Mouse (Mus musculus): ENCODE results near the gene Cd70. TPM values are rescaled to one million over a fixed set of nuclear protein-coding genes. Genes with fewer than 3 reads are reported as not detected.
"Not testable (repeated sequence)": the region's sequence is repeated elsewhere in the genome, so short reads cannot be mapped to it uniquely, and the experiment has no call there.

Gene Cd70
- polyA plus RNA-seq, 1 experiment from 2014 or later, result not detected

- Histone ChIP-seq H3K9ac (no peak overlapping the region), H3K4me2 (no peak overlapping the region), H3K9me3 (no peaks in the 10 kb centered on the region), H3K27me3 (no peaks in the 10 kb centered on the region), H3K36me3 (no peaks in the 10 kb centered on the region), H3K4me1 (no peaks in the 10 kb centered on the region), H3K4me3 (no peak overlapping the region), H3K27ac (no peak overlapping the region)
- 51% methylated on average over 5 of the region's 5 CpGs for WGBS
- no peak for ATAC-seq (ENCODE audit: borderline replicate concordance, extremely low read depth, low FRiP score, low TSS enrichment)
Observed at GRCm38 (mm10) chr17:57170616-57171260, 21.2 kb upstream of the Cd70 start.

DNA sequence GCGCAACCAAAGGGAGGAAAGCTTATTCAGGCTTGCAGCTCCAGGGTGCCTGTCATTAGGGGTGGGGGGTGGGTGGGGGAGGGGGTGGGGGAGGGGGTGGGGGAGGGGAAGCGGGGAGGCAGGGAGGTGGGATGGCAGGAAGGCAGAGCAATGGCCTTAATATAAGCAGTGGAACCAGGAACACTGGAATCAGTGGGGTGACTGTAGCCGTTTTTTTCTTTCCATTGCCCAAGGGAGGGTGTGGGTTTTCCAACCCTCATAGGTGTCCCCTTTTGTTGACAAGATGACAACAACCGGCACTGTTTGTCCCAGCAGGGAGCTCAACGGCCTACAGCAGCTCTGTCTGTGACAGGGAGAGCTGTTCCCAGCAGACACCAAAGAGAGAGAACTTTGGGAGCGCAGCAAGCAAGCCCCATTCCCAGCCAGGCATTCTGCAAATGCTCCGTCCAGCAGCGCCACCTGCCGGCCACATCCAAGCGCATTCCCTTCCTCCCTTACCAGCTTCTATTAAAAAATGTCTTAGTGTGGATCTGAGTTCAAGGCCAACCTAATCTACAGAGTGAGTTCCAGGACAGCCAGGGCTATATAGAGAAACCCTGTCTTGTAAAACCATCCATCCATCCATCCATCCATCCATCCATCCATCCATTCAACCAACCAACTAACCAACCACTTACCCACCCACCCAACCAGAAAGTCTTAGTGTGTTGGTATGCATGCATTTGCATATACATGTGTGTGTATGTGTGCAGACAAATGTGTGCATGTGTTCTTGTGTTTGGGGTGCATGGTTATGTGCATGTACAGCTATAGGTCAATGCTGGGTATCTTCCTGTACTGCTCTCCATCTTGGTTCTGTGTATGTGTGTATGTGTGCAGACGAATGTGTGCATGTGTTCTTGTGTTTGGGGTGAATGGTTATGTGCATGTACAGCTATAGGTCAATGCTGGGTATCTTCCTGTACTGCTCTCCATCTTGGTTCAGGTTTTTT lies 17.5 kb upstream of the Cd70 start:
- no peak overlapping the region for H3K4me2 ChIP-seq
- peak; percentile 75; the same call in 1 of the 2 replicates for ATAC-seq (ENCODE audit: borderline replicate concordance, extremely low read depth, low FRiP score, low TSS enrichment)

GRCm38 (mm10) chr17:57153787-57154186 lies 4.2 kb upstream of the Cd70 start:
- no peaks in the 10 kb centered on the region for H3K9me3 ChIP-seq
- no peak for ATAC-seq (ENCODE audit: borderline replicate concordance, extremely low read depth, low FRiP score, low TSS enrichment)
- no peak overlapping the region for H3K9ac ChIP-seq
- H3K4me2 ChIP-seq, result no peak overlapping the region
- H3K36me3 ChIP-seq, result no peaks in the 10 kb centered on the region
- WGBS, result 80% methylated on average over 4 of the region's 4 CpGs
- H3K4me1 ChIP-seq, result peaks cover 4% of the 10 kb centered on the region
- H3K27me3 ChIP-seq, result peaks cover 21% of the 10 kb centered on the region
- no peak overlapping the region for H3K27ac ChIP-seq
- no peak overlapping the region for H3K4me3 ChIP-seq

More for the DNA sequence above, 17.5 kb upstream of the Cd70 start:
- H3K4me3 ChIP-seq, result no peak overlapping the region
- H3K27me3 ChIP-seq, result no peaks in the 10 kb centered on the region
- no peak overlapping the region for H3K27ac ChIP-seq
- H3K4me1 ChIP-seq, result no peaks in the 10 kb centered on the region
- no peaks in the 10 kb centered on the region for H3K9me3 ChIP-seq
- WGBS, result 14% methylated on average over 11 of the region's 11 CpGs
- H3K9ac ChIP-seq, result no peak overlapping the region
- no peaks in the 10 kb centered on the region for H3K36me3 ChIP-seq

DNA sequence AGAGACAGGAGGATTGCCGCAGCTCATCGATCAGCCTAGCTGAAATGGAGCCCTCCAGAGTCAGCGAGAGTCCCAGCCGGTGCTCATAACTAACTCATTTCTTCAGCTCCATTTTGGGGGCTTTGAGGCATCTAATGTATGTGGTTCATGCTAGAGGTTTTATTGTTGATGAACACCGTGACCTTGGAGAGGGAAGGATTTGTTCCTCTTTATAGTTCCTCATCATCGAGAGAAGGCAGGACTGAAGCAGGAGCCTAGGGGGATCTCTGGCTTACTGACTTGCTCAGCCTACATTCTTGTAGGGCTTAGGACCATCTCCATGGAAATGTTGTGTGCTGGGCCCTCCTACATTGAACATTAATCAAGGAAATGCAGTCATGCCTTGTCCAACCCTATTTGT lies 3.4 kb upstream of the Cd70 start:
- no peak for ATAC-seq (ENCODE audit: borderline replicate concordance, extremely low read depth, low FRiP score, low TSS enrichment)
- H3K4me3 ChIP-seq, result no peak overlapping the region
- 94% methylated on average over 6 of the region's 6 CpGs for WGBS
- H3K4me2 ChIP-seq, result no peak overlapping the region
- H3K9me3 ChIP-seq, result no peaks in the 10 kb centered on the region
- H3K27me3 ChIP-seq, result peaks cover 29% of the 10 kb centered on the region
- H3K9ac ChIP-seq, result no peak overlapping the region
- H3K4me1 ChIP-seq, result peaks cover 5% of the 10 kb centered on the region
- no peaks in the 10 kb centered on the region for H3K36me3 ChIP-seq
- no peak overlapping the region for H3K27ac ChIP-seq

GRCm38 (mm10) chr17:57148343-57148742 lies 1.2 kb downstream of the Cd70 start:
- no peak overlapping the region for H3K27ac ChIP-seq
- no peak overlapping the region for H3K4me3 ChIP-seq
- H3K27me3 ChIP-seq, result peaks cover 48% of the 10 kb centered on the region
- no peaks in the 10 kb centered on the region for H3K36me3 ChIP-seq
- ATAC-seq (ENCODE audit: borderline replicate concordance, extremely low read depth, low FRiP score, low TSS enrichment), result no peak
- 66% methylated on average over 4 of the region's 4 CpGs for WGBS
- no peaks in the 10 kb centered on the region for H3K9me3 ChIP-seq
- peaks cover 5% of the 10 kb centered on the region for H3K4me1 ChIP-seq
- H3K9ac ChIP-seq, result no peak overlapping the region
- H3K4me2 ChIP-seq, result no peak overlapping the region

GRCm38 (mm10) chr17:57145115-57145514 lies 4.5 kb downstream of the Cd70 start:
- Histone ChIP-seq H3K4me2 (no peak overlapping the region), H3K27ac (no peak overlapping the region), H3K9ac (no peak overlapping the region), H3K9me3 (no peaks in the 10 kb centered on the region), H3K4me3 (no peak overlapping the region), H3K27me3 (peaks cover 40% of the 10 kb centered on the region), H3K36me3 (no peaks in the 10 kb centered on the region), H3K4me1 (peaks cover 5% of the 10 kb centered on the region)
- 67% methylated on average over 1 of the region's 1 CpGs for WGBS
- no peak for ATAC-seq (ENCODE audit: borderline replicate concordance, extremely low read depth, low FRiP score, low TSS enrichment)

DNA sequence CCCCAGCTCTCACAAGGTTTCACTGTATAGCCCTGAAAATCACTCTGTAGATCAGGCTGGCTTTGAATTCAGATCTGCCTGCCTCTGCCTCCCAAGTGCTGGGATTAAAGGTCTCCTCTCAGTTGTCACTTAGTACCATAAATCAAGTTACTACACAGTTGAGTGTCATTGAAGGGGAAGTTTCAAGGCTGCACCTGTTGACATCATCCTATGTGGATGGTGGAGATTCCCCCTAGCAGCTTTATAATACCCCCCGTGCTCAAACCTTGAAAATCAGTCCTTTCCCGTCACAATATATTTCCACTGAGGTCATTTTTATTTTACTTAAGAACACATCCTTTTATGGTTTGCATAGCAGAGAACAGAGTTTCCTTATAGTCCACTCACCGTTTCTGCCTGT lies 5.9 kb downstream of the Cd70 start:
- Histone ChIP-seq H3K4me3 (no peak overlapping the region), H3K4me2 (no peak overlapping the region), H3K4me1 (peaks cover under 1% of the 10 kb centered on the region; the same call in 1 of the 2 replicates), H3K9me3 (no peaks in the 10 kb centered on the region), H3K9ac (no peak overlapping the region), H3K27ac (no peak overlapping the region), H3K27me3 (peaks cover 26% of the 10 kb centered on the region), H3K36me3 (no peaks in the 10 kb centered on the region)
- no peak for ATAC-seq (ENCODE audit: borderline replicate concordance, extremely low read depth, low FRiP score, low TSS enrichment)
- WGBS, result 66% methylated on average over 3 of the region's 3 CpGs

DNA sequence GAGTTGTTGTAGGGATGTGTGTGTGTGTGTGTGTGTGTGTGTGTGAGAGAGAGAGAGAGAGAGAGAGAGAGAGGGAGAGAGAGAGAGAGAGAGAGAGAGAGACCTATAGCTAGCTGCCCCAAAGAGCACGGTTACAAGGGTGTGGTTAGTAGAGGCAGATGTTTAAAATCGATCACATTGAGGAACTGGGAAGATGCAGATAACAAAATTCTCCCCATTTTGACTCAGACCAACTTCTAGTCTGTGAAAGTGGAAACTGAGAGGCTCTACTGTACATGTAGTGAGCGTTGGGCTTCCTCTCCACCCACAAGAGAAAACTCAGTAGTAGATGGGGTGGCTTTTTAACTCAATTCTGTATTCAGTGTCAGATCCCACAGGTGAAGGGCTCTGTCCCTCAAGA lies 9.9 kb downstream of the Cd70 start:
- Histone ChIP-seq H3K9me3 (no peaks in the 10 kb centered on the region), H3K4me2 (no peak overlapping the region), H3K9ac (no peak overlapping the region), H3K27me3 (no peaks in the 10 kb centered on the region), H3K36me3 (no peaks in the 10 kb centered on the region), H3K4me1 (no peaks in the 10 kb centered on the region), H3K4me3 (no peak overlapping the region), H3K27ac (no peak overlapping the region)
- 71% methylated on average over 3 of the region's 3 CpGs for WGBS
- no peak for ATAC-seq (ENCODE audit: borderline replicate concordance, extremely low read depth, low FRiP score, low TSS enrichment)

GRCm38 (mm10) chr17:57138676-57139075 lies 10.9 kb downstream of the Cd70 start:
- Histone ChIP-seq H3K9me3 (no peaks in the 10 kb centered on the region), H3K9ac (no peak overlapping the region), H3K27ac (no peak overlapping the region), H3K4me1 (no peaks in the 10 kb centered on the region), H3K4me2 (no peak overlapping the region), H3K36me3 (no peaks in the 10 kb centered on the region), H3K4me3 (no peak overlapping the region), H3K27me3 (no peaks in the 10 kb centered on the region)
- ATAC-seq (ENCODE audit: borderline replicate concordance, extremely low read depth, low FRiP score, low TSS enrichment), result no peak
- WGBS, result 77% methylated on average over 4 of the region's 4 CpGs

GRCm38 (mm10) chr17:57135635-57136034 lies 13.9 kb downstream of the Cd70 start:
- Histone ChIP-seq H3K9me3 (no peaks in the 10 kb centered on the region), H3K27me3 (no peaks in the 10 kb centered on the region), H3K9ac (no peak overlapping the region), H3K4me3 (no peak overlapping the region), H3K27ac (no peak overlapping the region), H3K4me1 (no peaks in the 10 kb centered on the region), H3K36me3 (no peaks in the 10 kb centered on the region), H3K4me2 (no peak overlapping the region)
- ATAC-seq (ENCODE audit: borderline replicate concordance, extremely low read depth, low FRiP score, low TSS enrichment), result no peak
- 65% methylated on average over 3 of the region's 3 CpGs for WGBS

GRCm38 (mm10) chr17:57134693-57135092 lies 14.9 kb downstream of the Cd70 start:
- no peaks in the 10 kb centered on the region for H3K27me3 ChIP-seq
- no peak overlapping the region for H3K27ac ChIP-seq
- no peaks in the 10 kb centered on the region for H3K9me3 ChIP-seq
- H3K36me3 ChIP-seq, result no peaks in the 10 kb centered on the region
- WGBS, result 75% methylated on average over 2 of the region's 2 CpGs
- no peak overlapping the region for H3K9ac ChIP-seq
- no peak overlapping the region for H3K4me3 ChIP-seq
- no peak overlapping the region for H3K4me2 ChIP-seq
- no peak for ATAC-seq (ENCODE audit: borderline replicate concordance, extremely low read depth, low FRiP score, low TSS enrichment)
- no peaks in the 10 kb centered on the region for H3K4me1 ChIP-seq

- H3K4me1 ChIP-seq; H3K36me3 ChIP-seq; H3K27ac ChIP-seq; H3K4me3 ChIP-seq; H3K9ac ChIP-seq; ATAC-seq (ENCODE audit: borderline replicate concordance, extremely low read depth, low FRiP score, low TSS enrichment); H3K4me2 ChIP-seq; H3K27me3 ChIP-seq; H3K9me3 ChIP-seq: not testable (repeated sequence)
- 6% methylated on average over 3 of the region's 3 CpGs for WGBS
Observed at GRCm38 (mm10) chr17:57134021-57134420, 15.6 kb downstream of the Cd70 start.
